Mouse (Mus musculus): ENCODE measurements around the gene Serp2. TPM values are rescaled to one million over a fixed set of nuclear protein-coding genes. Genes with fewer than 3 reads are reported as not detected.

Gene Serp2
- 18.9 and 21.6 TPM in 2 replicates for polyA plus RNA-seq (2016; fragmentation: Nextera tagmentation; extraction: Ambion mirVana)

- peak within 1 kb of the TSS; percentile 78 for H3K4me3 ChIP-seq
- H3K9me3 ChIP-seq, result no peaks in the 10 kb centered on the region
- 10% methylated on average over 17 of the region's 17 CpGs for WGBS
- no peaks in the 10 kb centered on the region for H3K36me3 ChIP-seq (replicated peaks)
- no peak for DNase-seq (ENCODE audit: low spot score)
- peaks cover 18% of the 10 kb centered on the region for H3K27me3 ChIP-seq (replicated peaks; ENCODE audit: low read depth, poor library complexity, severe bottlenecking)
- H3K27ac ChIP-seq (replicated peaks), result peak within 1 kb of the TSS; percentile 92
- peaks cover 44% of the 10 kb centered on the region for H3K4me1 ChIP-seq
Measured at GRCm38 (mm10) chr14:76556852-76557208, at the start of gene Serp2. Gene Serp2, minus strand, starts transcription at chr14:76556889.

GRCm38 (mm10) chr14:76605931-76606534, 49.3 kb upstream of the Serp2 start:
- peak overlapping the region; percentile 35; the same call in 1 of the 2 replicates for H3K27ac ChIP-seq (replicated peaks)
- H3K27me3 ChIP-seq (replicated peaks; ENCODE audit: low read depth, poor library complexity, severe bottlenecking), result no peaks in the 10 kb centered on the region

GRCm38 (mm10) chr14:76604012-76604411, 47.3 kb upstream of the Serp2 start:
- H3K9me3 ChIP-seq, result no peaks in the 10 kb centered on the region
- no peak overlapping the region for H3K4me3 ChIP-seq
- no peaks in the 10 kb centered on the region for H3K27me3 ChIP-seq (replicated peaks; ENCODE audit: low read depth, poor library complexity, severe bottlenecking)
- no peaks in the 10 kb centered on the region for H3K36me3 ChIP-seq (replicated peaks)
- no peak overlapping the region for H3K27ac ChIP-seq (replicated peaks)
- 89% methylated on average over 6 of the region's 6 CpGs for WGBS
- H3K4me1 ChIP-seq, result peaks cover 37% of the 10 kb centered on the region
- DNase-seq (ENCODE audit: low spot score), result no peak

More at GRCm38 (mm10) chr14:76605931-76606534, 49.3 kb upstream of the Serp2 start:
- H3K4me1 ChIP-seq, result peaks cover 32% of the 10 kb centered on the region
- H3K36me3 ChIP-seq (replicated peaks), result no peaks in the 10 kb centered on the region
- H3K4me3 ChIP-seq, result no peak overlapping the region
- no peak for DNase-seq (ENCODE audit: low spot score)
- H3K9me3 ChIP-seq, result no peaks in the 10 kb centered on the region
- WGBS, result 78% methylated on average over 13 of the region's 13 CpGs

GRCm38 (mm10) chr14:76601654-76602053, 45.0 kb upstream of the Serp2 start:
- DNase-seq (ENCODE audit: low spot score), result no peak
- H3K4me3 ChIP-seq, result no peak overlapping the region
- H3K4me1 ChIP-seq, result peaks cover 54% of the 10 kb centered on the region
- no peak overlapping the region for H3K27ac ChIP-seq (replicated peaks)
- H3K9me3 ChIP-seq, result no peaks in the 10 kb centered on the region
- no peaks in the 10 kb centered on the region for H3K36me3 ChIP-seq (replicated peaks)
- 85% methylated on average over 4 of the region's 4 CpGs for WGBS
- no peaks in the 10 kb centered on the region for H3K27me3 ChIP-seq (replicated peaks; ENCODE audit: low read depth, poor library complexity, severe bottlenecking)

- Histone ChIP-seq H3K27ac (replicated peaks) (no peak overlapping the region), H3K27me3 (replicated peaks; ENCODE audit: low read depth, poor library complexity, severe bottlenecking) (no peaks in the 10 kb centered on the region)
Measured at GRCm38 (mm10) chr14:76600391-76600790, 43.7 kb upstream of the Serp2 start.

GRCm38 (mm10) chr14:76599706-76600105, 43.0 kb upstream of the Serp2 start:
- Histone ChIP-seq H3K4me3 (no peak overlapping the region), H3K9me3 (no peaks in the 10 kb centered on the region), H3K36me3 (replicated peaks) (no peaks in the 10 kb centered on the region), H3K27ac (replicated peaks) (peak overlapping the region; percentile 89; the same call in 1 of the 2 replicates), H3K4me1 (peaks cover 38% of the 10 kb centered on the region), H3K27me3 (replicated peaks; ENCODE audit: low read depth, poor library complexity, severe bottlenecking) (no peaks in the 10 kb centered on the region)
- WGBS, result 45% methylated on average over 4 of the region's 4 CpGs
- no peak for DNase-seq (ENCODE audit: low spot score)

More at GRCm38 (mm10) chr14:76600391-76600790, 43.7 kb upstream of the Serp2 start:
- 81% methylated on average over 3 of the region's 3 CpGs for WGBS
- Histone ChIP-seq H3K9me3 (no peaks in the 10 kb centered on the region), H3K36me3 (replicated peaks) (no peaks in the 10 kb centered on the region), H3K4me1 (peaks cover 45% of the 10 kb centered on the region), H3K4me3 (no peak overlapping the region)
- DNase-seq (ENCODE audit: low spot score), result no peak

- peak overlapping the region; percentile 49 for H3K4me3 ChIP-seq
- peaks cover 33% of the 10 kb centered on the region for H3K4me1 ChIP-seq
- H3K27me3 ChIP-seq (replicated peaks; ENCODE audit: low read depth, poor library complexity, severe bottlenecking), result no peaks in the 10 kb centered on the region
- H3K9me3 ChIP-seq, result no peaks in the 10 kb centered on the region
- H3K36me3 ChIP-seq (replicated peaks), result no peaks in the 10 kb centered on the region
- peak; percentile 76 for DNase-seq (ENCODE audit: low spot score)
- peak overlapping the region; percentile 89 for H3K27ac ChIP-seq (replicated peaks)
- under 1% methylated on average over 12 of the region's 12 CpGs for WGBS
Measured at GRCm38 (mm10) chr14:76598518-76599216, 42.0 kb upstream of the Serp2 start.

GRCm38 (mm10) chr14:76597751-76598150, 41.1 kb upstream of the Serp2 start:
- Histone ChIP-seq H3K4me1 (peaks cover 33% of the 10 kb centered on the region), H3K9me3 (no peaks in the 10 kb centered on the region), H3K4me3 (no peak overlapping the region), H3K27me3 (replicated peaks; ENCODE audit: low read depth, poor library complexity, severe bottlenecking) (no peaks in the 10 kb centered on the region), H3K27ac (replicated peaks) (peak overlapping the region; percentile 89), H3K36me3 (replicated peaks) (no peaks in the 10 kb centered on the region)
- DNase-seq (ENCODE audit: low spot score), result no peak

GRCm38 (mm10) chr14:76595048-76595859, 38.6 kb upstream of the Serp2 start:
- H3K27me3 ChIP-seq (replicated peaks; ENCODE audit: low read depth, poor library complexity, severe bottlenecking), result no peaks in the 10 kb centered on the region
- H3K4me3 ChIP-seq, result no peak overlapping the region
- peaks cover 30% of the 10 kb centered on the region for H3K4me1 ChIP-seq
- no peaks in the 10 kb centered on the region for H3K36me3 ChIP-seq (replicated peaks)
- no peak for DNase-seq (ENCODE audit: low spot score)
- 81% methylated on average over 9 of the region's 9 CpGs for WGBS
- H3K27ac ChIP-seq (replicated peaks), result no peak overlapping the region
- no peaks in the 10 kb centered on the region for H3K9me3 ChIP-seq

- WGBS, result 88% methylated on average over 6 of the region's 6 CpGs
- Histone ChIP-seq H3K4me3 (no peak overlapping the region), H3K9me3 (no peaks in the 10 kb centered on the region), H3K27me3 (replicated peaks; ENCODE audit: low read depth, poor library complexity, severe bottlenecking) (no peaks in the 10 kb centered on the region), H3K4me1 (peaks cover 25% of the 10 kb centered on the region), H3K27ac (replicated peaks) (no peak overlapping the region), H3K36me3 (replicated peaks) (no peaks in the 10 kb centered on the region)
- no peak for DNase-seq (ENCODE audit: low spot score)
Measured at GRCm38 (mm10) chr14:76594351-76594885, 37.7 kb upstream of the Serp2 start.

- 89% methylated on average over 15 of the region's 15 CpGs for WGBS
- no peak overlapping the region for H3K27ac ChIP-seq (replicated peaks)
- H3K4me1 ChIP-seq, result peaks cover 18% of the 10 kb centered on the region
- DNase-seq (ENCODE audit: low spot score), result no peak
- no peaks in the 10 kb centered on the region for H3K27me3 ChIP-seq (replicated peaks; ENCODE audit: low read depth, poor library complexity, severe bottlenecking)
- H3K4me3 ChIP-seq, result no peak overlapping the region
- H3K36me3 ChIP-seq (replicated peaks), result no peaks in the 10 kb centered on the region
- no peaks in the 10 kb centered on the region for H3K9me3 ChIP-seq
Measured at GRCm38 (mm10) chr14:76593630-76594193, 37.0 kb upstream of the Serp2 start.

- H3K27ac ChIP-seq (replicated peaks), result no peak overlapping the region
- H3K27me3 ChIP-seq (replicated peaks; ENCODE audit: low read depth, poor library complexity, severe bottlenecking), result no peaks in the 10 kb centered on the region
- WGBS, result 90% methylated on average over 12 of the region's 12 CpGs
- H3K4me3 ChIP-seq, result no peak overlapping the region
- no peaks in the 10 kb centered on the region for H3K9me3 ChIP-seq
- DNase-seq (ENCODE audit: low spot score), result no peak
- H3K4me1 ChIP-seq, result peaks cover 8% of the 10 kb centered on the region
- H3K36me3 ChIP-seq (replicated peaks), result no peaks in the 10 kb centered on the region
Measured at GRCm38 (mm10) chr14:76592721-76593120, 36.0 kb upstream of the Serp2 start.
